Mouse (Mus musculus) heart, embryonic 10.5 days (tissue): ENCODE measurements around the gene Pkmyt1. TPM values are rescaled to one million over a fixed set of nuclear protein-coding genes. Genes with fewer than 3 reads are reported as not detected.

Source experiments
- DNase-seq: peaks from one replicate; pipeline ENCODE4 v3.0.0-alpha.2; 2017; ENCODE audit warnings: low spot score
- H3K27ac ChIP-seq: fragments of 300-500 bp; sonication (generic); 2 replicates; pipeline ENCODE4 v1.5.1; 2016; ENCODE audit warnings: mild to moderate bottlenecking
- H3K27me3 ChIP-seq: fragments of 300-500 bp; sonication (generic); 2 replicates; pipeline ENCODE4 v1.6.1; 2016; ENCODE audit warnings: mild to moderate bottlenecking; ENCODE audit not compliant: poor library complexity, insufficient read depth, severe bottlenecking
- H3K36me3 ChIP-seq: fragments of 300-500 bp; sonication (generic); 2 replicates; pipeline ENCODE4 v1.6.1; 2016; ENCODE audit warnings: mild to moderate bottlenecking, moderate library complexity
- H3K4me1 ChIP-seq: fragments of 300-500 bp; sonication (generic); 2 replicates; pipeline ENCODE4 v1.6.1; 2016; ENCODE audit warnings: mild to moderate bottlenecking
- H3K4me3 ChIP-seq: fragments of 300-500 bp; sonication (generic); 2 replicates; pipeline ENCODE4 v1.5.1; 2016; ENCODE audit warnings: mild to moderate bottlenecking, moderate library complexity
- H3K9me3 ChIP-seq: fragments of 300-500 bp; sonication (generic); 2 replicates; pipeline ENCODE4 v1.6.1; 2016; ENCODE audit warnings: mild to moderate bottlenecking, moderate library complexity
- WGBS: fragments of 180-500 bp; shearing (Covaris S2); methylation state at CpG from one replicate; pipeline ENCODE4 v1.1.7; 2016; 5-methylcytosine and 5-hydroxymethylcytosine counted together
- polyA plus RNA-seq: library from polyadenylated mRNA; unstranded; fragments of >200 nt; fragmentation: Nextera tagmentation; extraction: Ambion mirVana; gene quantifications from 2 replicates; pipeline ENCODE4 v1.2.1, GENCODE M21; 2016

Gene Pkmyt1
- polyA plus RNA-seq, 1 experiment from 2014 or later, result 53.2 TPM

- no peaks in the 10 kb centered on the region for H3K9me3 ChIP-seq
- WGBS, result 92% methylated on average over 1 of the region's 1 CpGs
- H3K4me3 ChIP-seq, result no peak overlapping the region
- no peak overlapping the region for H3K27ac ChIP-seq
- peaks cover 40% of the 10 kb centered on the region for H3K36me3 ChIP-seq
- no peak for DNase-seq
- H3K27me3 ChIP-seq, result peaks cover 35% of the 10 kb centered on the region
- H3K4me1 ChIP-seq, result peaks cover 15% of the 10 kb centered on the region
Observed at GRCm38 (mm10) chr17:23734341-23734740, 8.2 kb downstream of the Pkmyt1 start.

GRCm38 (mm10) chr17:23737493-23738445 lies 11.6 kb downstream of the Pkmyt1 start:
- Histone ChIP-seq H3K9me3 (no peaks in the 10 kb centered on the region), H3K27ac (no peak overlapping the region), H3K36me3 (peaks cover 37% of the 10 kb centered on the region), H3K4me1 (peaks cover 40% of the 10 kb centered on the region), H3K27me3 (peaks cover 62% of the 10 kb centered on the region), H3K4me3 (no peak overlapping the region)
- peak; percentile 71 for DNase-seq
- WGBS, result 62% methylated on average over 15 of the region's 15 CpGs

- no peak overlapping the region for H3K27ac ChIP-seq
- H3K36me3 ChIP-seq, result peaks cover 31% of the 10 kb centered on the region
- DNase-seq, result peak; percentile 69
- H3K4me1 ChIP-seq, result peaks cover 40% of the 10 kb centered on the region
- H3K4me3 ChIP-seq, result peak overlapping the region; percentile 68
- peaks cover 72% of the 10 kb centered on the region for H3K27me3 ChIP-seq
- H3K9me3 ChIP-seq, result no peaks in the 10 kb centered on the region
- WGBS, result 33% methylated on average over 2 of the region's 2 CpGs
Observed at GRCm38 (mm10) chr17:23738836-23739201, 12.7 kb downstream of the Pkmyt1 start.

GRCm38 (mm10) chr17:23739202-23740135 lies 13.3 kb downstream of the Pkmyt1 start:
- Histone ChIP-seq H3K27ac (peak overlapping the region; percentile 72), H3K4me1 (peaks cover 43% of the 10 kb centered on the region), H3K4me3 (peak overlapping the region; percentile 68), H3K27me3 (peaks cover 79% of the 10 kb centered on the region), H3K36me3 (peaks cover 26% of the 10 kb centered on the region), H3K9me3 (no peaks in the 10 kb centered on the region)
- under 1% methylated on average over 48 of the region's 48 CpGs for WGBS
- DNase-seq, result peak; percentile 75

- peak overlapping the region; percentile 68 for H3K4me3 ChIP-seq
- WGBS, result under 1% methylated on average over 46 of the region's 46 CpGs
- H3K4me1 ChIP-seq, result peaks cover 49% of the 10 kb centered on the region
- peak overlapping the region; percentile 72 for H3K27ac ChIP-seq
- H3K27me3 ChIP-seq, result peaks cover 86% of the 10 kb centered on the region
- peaks cover 23% of the 10 kb centered on the region for H3K36me3 ChIP-seq
- no peaks in the 10 kb centered on the region for H3K9me3 ChIP-seq
- DNase-seq, result peak; percentile 95
Observed at GRCm38 (mm10) chr17:23740136-23740584, 14.0 kb downstream of the Pkmyt1 start.

- Histone ChIP-seq H3K27me3 (peaks cover 87% of the 10 kb centered on the region), H3K27ac (peak within 1 kb of the TSS; percentile 72), H3K4me1 (peaks cover 54% of the 10 kb centered on the region), H3K36me3 (peaks cover 18% of the 10 kb centered on the region), H3K9me3 (no peaks in the 10 kb centered on the region), H3K4me3 (peak within 1 kb of the TSS; percentile 68)
- WGBS, result 4% methylated on average over 13 of the region's 13 CpGs
- no peak for DNase-seq
Observed at GRCm38 (mm10) chr17:23740598-23741021, 14.5 kb downstream of the Pkmyt1 start, which contains the start of gene Paqr4. TSS of gene Paqr4 (minus strand) at chr17:23740867.

- WGBS, result 47% methylated on average over 38 of the region's 38 CpGs
- DNase-seq, result no peak
- H3K4me1 ChIP-seq, result peaks cover 63% of the 10 kb centered on the region
- no peaks in the 10 kb centered on the region for H3K9me3 ChIP-seq
- peak overlapping the region; percentile 41; the same call in 1 of the 2 replicates for H3K4me3 ChIP-seq
- H3K36me3 ChIP-seq, result peaks cover 14% of the 10 kb centered on the region
- H3K27ac ChIP-seq, result no peak overlapping the region
- H3K27me3 ChIP-seq, result peaks cover 93% of the 10 kb centered on the region
Observed at GRCm38 (mm10) chr17:23741359-23742209, 15.4 kb downstream of the Pkmyt1 start.

- Histone ChIP-seq H3K27ac (no peak overlapping the region), H3K4me3 (peak overlapping the region; percentile 41), H3K9me3 (no peaks in the 10 kb centered on the region), H3K4me1 (peaks cover 63% of the 10 kb centered on the region), H3K27me3 (peaks cover 93% of the 10 kb centered on the region), H3K36me3 (peaks cover 7% of the 10 kb centered on the region)
- WGBS, result 7% methylated on average over 44 of the region's 44 CpGs
- peak; percentile 70 for DNase-seq
Observed at GRCm38 (mm10) chr17:23742210-23742793, 16.2 kb downstream of the Pkmyt1 start.

GRCm38 (mm10) chr17:23742941-23743340 lies 16.8 kb downstream of the Pkmyt1 start:
- Histone ChIP-seq H3K36me3 (peaks cover under 1% of the 10 kb centered on the region; the same call in 1 of the 2 replicates), H3K27ac (no peak overlapping the region), H3K4me3 (peak overlapping the region; percentile 41; the same call in 1 of the 2 replicates), H3K27me3 (peaks cover 93% of the 10 kb centered on the region), H3K4me1 (peaks cover 57% of the 10 kb centered on the region), H3K9me3 (no peaks in the 10 kb centered on the region)
- DNase-seq, result peak; percentile 70
- 59% methylated on average over 12 of the region's 12 CpGs for WGBS

GRCm38 (mm10) chr17:23744076-23744475 lies 17.9 kb downstream of the Pkmyt1 start:
- DNase-seq, result no peak
- peaks cover 50% of the 10 kb centered on the region for H3K4me1 ChIP-seq
- peaks cover 86% of the 10 kb centered on the region for H3K27me3 ChIP-seq
- no peaks in the 10 kb centered on the region for H3K9me3 ChIP-seq
- 0 out of 2 replicates have a peak overlapping the region, but pooled peaks have one; percentile 47 for H3K4me3 ChIP-seq
- no peaks in the 10 kb centered on the region for H3K36me3 ChIP-seq
- no peak overlapping the region for H3K27ac ChIP-seq
- 16% methylated on average over 8 of the region's 8 CpGs for WGBS

- Histone ChIP-seq H3K9me3 (no peaks in the 10 kb centered on the region), H3K27ac (no peak overlapping the region), H3K4me3 (peak overlapping the region; percentile 47), H3K27me3 (peaks cover 81% of the 10 kb centered on the region), H3K4me1 (peaks cover 44% of the 10 kb centered on the region), H3K36me3 (no peaks in the 10 kb centered on the region)
- WGBS, result 3% methylated on average over 14 of the region's 14 CpGs
- DNase-seq, result peak; percentile 75
Observed at GRCm38 (mm10) chr17:23744651-23745050, 18.5 kb downstream of the Pkmyt1 start.
